Mouse (Mus musculus) ovary, postnatal 10 days (tissue): ENCODE data around the gene Sox6.

Experiments used
- DNase-seq: peaks from one replicate; pipeline ENCODE4 v3.0.0; 2022; ENCODE audit warnings: low spot score

Gene Sox6

GRCm38 (mm10) chr7:115550197-115550804 lies 488.3 kb downstream of the Sox6 start:
- DNase-seq = no peak

GRCm38 (mm10) chr7:115549670-115550069 lies 488.9 kb downstream of the Sox6 start:
- DNase-seq = no peak

- DNase-seq = no peak
Measured at GRCm38 (mm10) chr7:115545585-115546374, 492.8 kb downstream of the Sox6 start.

GRCm38 (mm10) chr7:115543596-115543995 lies 495.0 kb downstream of the Sox6 start:
- DNase-seq = no peak

GRCm38 (mm10) chr7:115540261-115540660 lies 498.3 kb downstream of the Sox6 start:
- DNase-seq = no peak

GRCm38 (mm10) chr7:115539003-115539402 lies 499.6 kb downstream of the Sox6 start:
- DNase-seq = no peak

GRCm38 (mm10) chr7:115537636-115538035 lies 501.0 kb downstream of the Sox6 start:
- DNase-seq = no peak

GRCm38 (mm10) chr7:115536521-115536920 lies 502.1 kb downstream of the Sox6 start:
- no peak for DNase-seq

GRCm38 (mm10) chr7:115531875-115532274 lies 506.7 kb downstream of the Sox6 start:
- no peak for DNase-seq

GRCm38 (mm10) chr7:115531217-115531616 lies 507.4 kb downstream of the Sox6 start:
- no peak for DNase-seq

- no peak for DNase-seq
Measured at GRCm38 (mm10) chr7:115517701-115518100, 520.9 kb downstream of the Sox6 start.

GRCm38 (mm10) chr7:115513681-115514080 lies 524.9 kb downstream of the Sox6 start:
- no peak for DNase-seq

- no peak for DNase-seq
Measured at GRCm38 (mm10) chr7:115511777-115512176, 526.8 kb downstream of the Sox6 start.

GRCm38 (mm10) chr7:115511091-115511490 lies 527.5 kb downstream of the Sox6 start:
- no peak for DNase-seq

GRCm38 (mm10) chr7:115510045-115510444 lies 528.6 kb downstream of the Sox6 start:
- no peak for DNase-seq

- no peak for DNase-seq
Measured at GRCm38 (mm10) chr7:115506385-115506784, 532.2 kb downstream of the Sox6 start.

- no peak for DNase-seq
Measured at GRCm38 (mm10) chr7:115501497-115501896, 537.1 kb downstream of the Sox6 start.

- no peak for DNase-seq
Measured at GRCm38 (mm10) chr7:115500825-115501224, 537.8 kb downstream of the Sox6 start.

GRCm38 (mm10) chr7:115500170-115500569 lies 538.4 kb downstream of the Sox6 start:
- DNase-seq = no peak

GRCm38 (mm10) chr7:115491721-115492120 lies 546.9 kb downstream of the Sox6 start:
- no peak for DNase-seq

GRCm38 (mm10) chr7:115489608-115490007 lies 549.0 kb downstream of the Sox6 start:
- DNase-seq = no peak

GRCm38 (mm10) chr7:115486431-115486830 lies 552.2 kb downstream of the Sox6 start:
- no peak for DNase-seq

- no peak for DNase-seq
Measured at GRCm38 (mm10) chr7:115485664-115486409, 552.8 kb downstream of the Sox6 start.
